Mouse (Mus musculus) MEL (cell line): Measurements from ENCODE around the gene Spem1.

ENCODE experiments used
- CHD1 ChIP-seq: IDR thresholded peaks from 2 replicates; pipeline ENCODE4 v1.6.1; 2012; ENCODE audit warnings: low read depth, mild to moderate bottlenecking, inconsistent platforms, low read length, improper control_type of control experiment
- CTCF ChIP-seq, 3 experiments: IDR thresholded peaks in 2 of 3; conservative IDR thresholded peaks in 1 of 3; 2 replicates each; pipeline ENCODE4 v1.5.1; 2011 to 2012; ENCODE audit warnings: low read length in 3 of 3, low read depth in 2 of 3, mild to moderate bottlenecking in 2 of 3, improper control_type of control experiment in 1 of 3, inconsistent platforms in 1 of 3, mixed read lengths in 1 of 3, moderate library complexity in 1 of 3; ENCODE audit not compliant: control insufficient read depth in 1 of 3, insufficient read depth in 1 of 3, poor library complexity in 1 of 3, severe bottlenecking in 1 of 3
- GATA1 ChIP-seq: IDR thresholded peaks from 2 replicates; pipeline ENCODE4 v1.6.1; 2011; ENCODE audit warnings: low read depth, low read length, improper control_type of control experiment
- JUND ChIP-seq: IDR thresholded peaks from 2 replicates; pipeline ENCODE4 v1.6.1; 2011; ENCODE audit warnings: low read depth, mild to moderate bottlenecking, improper control_type of control experiment, low read length
- MAX ChIP-seq: IDR thresholded peaks from 2 replicates; pipeline ENCODE4 v1.6.1; 2011; ENCODE audit warnings: low read length, improper control_type of control experiment
- POLR2A ChIP-seq, 2 experiments: IDR thresholded peaks; 2 replicates each; pipeline ENCODE4 v1.6.1; 2011 to 2012; ENCODE audit warnings: low read length in 2 of 2, mild to moderate bottlenecking in 2 of 2, control low read depth in 1 of 2, improper control_type of control experiment in 1 of 2, low read depth in 1 of 2, moderate library complexity in 1 of 2; ENCODE audit not compliant: control insufficient read depth in 1 of 2, insufficient read depth in 1 of 2, poor library complexity in 1 of 2
- TAL1 ChIP-seq: IDR thresholded peaks from 2 replicates; pipeline ENCODE4 v1.6.1; 2012; ENCODE audit warnings: mild to moderate bottlenecking, inconsistent platforms, low read length, moderate library complexity, mixed read lengths
- TCF12 ChIP-seq: IDR thresholded peaks from 2 replicates; pipeline ENCODE4 v1.6.1; 2014; ENCODE audit warnings: low read depth, mild to moderate bottlenecking, inconsistent platforms, low read length, improper control_type of control experiment, moderate library complexity
- ZC3H11A ChIP-seq: IDR thresholded peaks from 2 replicates; pipeline ENCODE4 v1.6.1; 2012; ENCODE audit warnings: low read depth, mild to moderate bottlenecking, inconsistent platforms, low read length, improper control_type of control experiment
- ZNF384 ChIP-seq: IDR thresholded peaks from 2 replicates; pipeline ENCODE4 v1.6.1; 2012; ENCODE audit warnings: low read depth, mild to moderate bottlenecking, inconsistent platforms, low read length, improper control_type of control experiment

- TF ChIP-seq POLR2A (IDR thresholded peaks at IDR 0.05; ENCODE audit: control insufficient read depth in 1 of 2, insufficient read depth in 1 of 2, low read depth in 1 of 2, low read length in 2 of 2, poor library complexity in 1 of 2): no peak
- no peak for TF ChIP-seq CHD1
- TF ChIP-seq GATA1: no peak
- peak in 2 of 3 experiments; percentile 38 to 65; a peak in 4 of 6 replicates for TF ChIP-seq CTCF (IDR thresholded peaks at IDR 0.05 in 2 of 3, conservative IDR thresholded peaks at IDR 0.05 in 1 of 3; ENCODE audit: control insufficient read depth in 1 of 3, insufficient read depth in 1 of 3, low read depth in 2 of 3, low read length in 3 of 3, poor library complexity in 1 of 3, severe bottlenecking in 1 of 3)
- no peak for TF ChIP-seq MAX
- TF ChIP-seq JUND: no peak
- no peak for TF ChIP-seq TCF12
- TF ChIP-seq TAL1: no peak
- no peak for TF ChIP-seq ZC3H11A
- no peak for TF ChIP-seq ZNF384
Measured at GRCm38 (mm10) chr11:69855347-69855746, 33.4 kb upstream of the Spem1 start.
